Mouse (Mus musculus): ENCODE data around the gene Id1. TPM values are rescaled to one million over a fixed set of nuclear protein-coding genes. Genes with fewer than 3 reads are reported as not detected.
A peak's percentile ranks its signal among the peaks of the same experiment; 100 is the strongest.

Id1 gene
- total RNA-seq, 1 experiment: 122 TPM

DNA sequence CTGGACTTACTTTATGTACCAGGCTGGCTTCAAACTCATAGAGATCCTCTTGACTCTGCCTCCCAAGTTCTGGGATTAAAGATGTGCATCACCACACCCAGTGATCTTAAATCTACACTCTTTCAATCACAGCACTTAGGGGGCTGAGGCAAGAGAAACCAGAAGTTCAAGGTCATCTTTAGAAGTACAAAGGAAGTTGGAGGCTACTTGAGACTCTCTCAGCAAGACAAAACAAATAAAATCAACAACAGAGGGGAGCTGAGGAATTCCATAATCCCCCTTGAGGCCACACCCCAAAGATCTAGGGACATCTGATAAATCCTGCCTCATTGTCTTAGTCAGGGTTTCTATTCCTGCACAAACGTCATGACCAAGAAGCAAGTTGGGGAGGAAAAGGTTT is 36.2 kb downstream of the Id1 start:
- TF ChIP-seq HCFC1 (IDR thresholded peaks at IDR 0.05; ENCODE audit: borderline replicate concordance, insufficient read depth, low read length) (no peak), ZNF384 (IDR thresholded peaks at IDR 0.05; ENCODE audit: low read depth, low read length) (no peak), ZC3H11A (IDR thresholded peaks at IDR 0.05; ENCODE audit: borderline replicate concordance, low read depth, low read length) (no peak), MAFK (IDR thresholded peaks at IDR 0.05; ENCODE audit: insufficient read depth, low read depth, low read length) (no peak), CHD2 (IDR thresholded peaks at IDR 0.05; ENCODE audit: low read depth, low read length) (no peak)
- in situ Hi-C loops (cut with MboI; ENCODE audit: low sequenced_read_pairs in 2 of 2, unreplicated experiment in 2 of 2): no loop called here
- peaks cover 14 to 16% of the 10 kb centered on the region in 2 experiments for H3K4me1 ChIP-seq (ENCODE audit: control insufficient read depth in 2 of 2, insufficient read depth in 2 of 2, low read length in 2 of 2, poor library complexity in 1 of 2)
- no peak overlapping the region for H3K4me3 ChIP-seq (ENCODE audit: insufficient read depth in 1 of 2, low read depth in 1 of 2, low read length in 2 of 2, poor library complexity in 1 of 2, severe bottlenecking in 1 of 2)
- H3K27ac ChIP-seq (ENCODE audit: insufficient read depth, low read depth, low read length, poor library complexity, severe bottlenecking): no peak overlapping the region
- no peak overlapping the region for H3K9ac ChIP-seq (ENCODE audit: insufficient read depth, low read depth, low read length, poor library complexity, severe bottlenecking)
- DNase-seq (ENCODE audit: low read depth, low spot score): peak; percentile 42
- H3K36me3 ChIP-seq (ENCODE audit: control insufficient read depth, insufficient read depth, low read length, poor library complexity, severe bottlenecking): no peaks in the 10 kb centered on the region
- no peaks in the 10 kb centered on the region for H3K9me3 ChIP-seq (ENCODE audit: control insufficient read depth, insufficient read depth, low read depth, low read length)

- in situ Hi-C loops (cut with MboI; ENCODE audit: low sequenced_read_pairs in 2 of 2, unreplicated experiment in 2 of 2): no loop called here
- Histone ChIP-seq H3K36me3 (ENCODE audit: control insufficient read depth, insufficient read depth, low read length, poor library complexity, severe bottlenecking) (no peaks in the 10 kb centered on the region), H3K9ac (ENCODE audit: insufficient read depth, low read depth, low read length, poor library complexity, severe bottlenecking) (no peak overlapping the region), H3K9me3 (ENCODE audit: control insufficient read depth, insufficient read depth, low read depth, low read length) (no peaks in the 10 kb centered on the region), H3K27ac (ENCODE audit: insufficient read depth, low read depth, low read length, poor library complexity, severe bottlenecking) (no peak overlapping the region), H3K4me3 (ENCODE audit: insufficient read depth in 1 of 2, low read depth in 1 of 2, low read length in 2 of 2, poor library complexity in 1 of 2, severe bottlenecking in 1 of 2) (no peak overlapping the region), H3K4me1 (ENCODE audit: control insufficient read depth in 2 of 2, insufficient read depth in 2 of 2, low read length in 2 of 2, poor library complexity in 1 of 2) (peaks cover 12 to 14% of the 10 kb centered on the region in 2 experiments)
- DNase-seq (ENCODE audit: low read depth, low spot score): no peak
- TF ChIP-seq CHD2 (IDR thresholded peaks at IDR 0.05; ENCODE audit: low read depth, low read length) (no peak), ZC3H11A (IDR thresholded peaks at IDR 0.05; ENCODE audit: borderline replicate concordance, low read depth, low read length) (no peak), ZNF384 (IDR thresholded peaks at IDR 0.05; ENCODE audit: low read depth, low read length) (no peak), HCFC1 (IDR thresholded peaks at IDR 0.05; ENCODE audit: borderline replicate concordance, insufficient read depth, low read length) (no peak), MAFK (IDR thresholded peaks at IDR 0.05; ENCODE audit: insufficient read depth, low read depth, low read length) (no peak)
Observed at GRCm38 (mm10) chr2:152775357-152775756, 39.3 kb downstream of the Id1 start.

DNA sequence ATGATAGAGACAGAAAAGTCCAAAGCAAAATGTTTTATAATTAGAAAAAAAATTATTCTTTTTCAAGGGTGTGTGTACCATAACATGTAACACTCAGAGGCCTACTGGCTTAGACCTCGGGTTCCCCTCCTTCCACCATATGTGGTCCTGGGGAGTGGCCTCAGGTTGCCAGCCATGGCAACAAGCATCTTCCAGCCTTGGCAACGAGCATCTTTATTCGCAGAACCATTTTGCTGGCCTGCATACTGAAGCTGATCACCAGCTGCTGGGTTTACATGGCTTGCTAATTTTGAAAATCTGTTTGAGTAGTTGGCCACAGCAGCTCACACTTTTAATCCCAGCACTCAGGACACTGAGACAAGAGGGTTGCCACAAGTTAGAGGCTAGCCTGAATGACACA is 40.0 kb downstream of the Id1 start:
- Histone ChIP-seq H3K4me3 (ENCODE audit: insufficient read depth in 1 of 2, low read depth in 1 of 2, low read length in 2 of 2, poor library complexity in 1 of 2, severe bottlenecking in 1 of 2) (no peak overlapping the region), H3K36me3 (ENCODE audit: control insufficient read depth, insufficient read depth, low read length, poor library complexity, severe bottlenecking) (no peaks in the 10 kb centered on the region), H3K27ac (ENCODE audit: insufficient read depth, low read depth, low read length, poor library complexity, severe bottlenecking) (no peak overlapping the region), H3K4me1 (ENCODE audit: control insufficient read depth in 2 of 2, insufficient read depth in 2 of 2, low read length in 2 of 2, poor library complexity in 1 of 2) (peaks cover 12 to 14% of the 10 kb centered on the region in 2 experiments), H3K9ac (ENCODE audit: insufficient read depth, low read depth, low read length, poor library complexity, severe bottlenecking) (no peak overlapping the region), H3K9me3 (ENCODE audit: control insufficient read depth, insufficient read depth, low read depth, low read length) (no peaks in the 10 kb centered on the region)
- DNase-seq (ENCODE audit: low read depth, low spot score): no peak
- in situ Hi-C loops (cut with MboI; ENCODE audit: low sequenced_read_pairs in 2 of 2, unreplicated experiment in 2 of 2): no loop called here
- no peak for TF ChIP-seq ZNF384 (IDR thresholded peaks at IDR 0.05; ENCODE audit: low read depth, low read length)
- no peak for TF ChIP-seq HCFC1 (IDR thresholded peaks at IDR 0.05; ENCODE audit: borderline replicate concordance, insufficient read depth, low read length)
- TF ChIP-seq MAFK (IDR thresholded peaks at IDR 0.05; ENCODE audit: insufficient read depth, low read depth, low read length): no peak
- no peak for TF ChIP-seq CHD2 (IDR thresholded peaks at IDR 0.05; ENCODE audit: low read depth, low read length)
- TF ChIP-seq ZC3H11A (IDR thresholded peaks at IDR 0.05; ENCODE audit: borderline replicate concordance, low read depth, low read length): no peak

DNA sequence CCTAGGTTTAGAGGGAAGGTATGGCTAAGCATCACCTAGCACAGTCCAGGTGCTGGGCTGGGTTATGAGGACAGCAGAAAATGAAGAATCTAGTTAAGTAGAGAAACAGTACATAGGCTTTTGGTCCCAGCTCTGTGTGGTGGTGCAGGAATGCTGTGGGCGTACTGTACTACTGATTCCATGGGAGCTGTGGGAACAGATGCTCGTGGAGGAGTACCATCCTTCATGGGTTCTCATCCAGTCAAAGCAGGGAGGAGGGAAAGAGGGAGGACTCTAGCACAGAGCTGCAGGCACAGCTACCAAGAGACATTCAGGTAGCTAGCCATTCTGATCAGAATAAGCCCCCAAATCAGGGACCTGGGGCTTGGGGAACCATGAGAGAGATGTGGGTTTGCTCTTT is 40.4 kb downstream of the Id1 start:
- in situ Hi-C loops (cut with MboI; ENCODE audit: low sequenced_read_pairs in 2 of 2, unreplicated experiment in 2 of 2): no loop called here
- no peak overlapping the region for H3K9ac ChIP-seq (ENCODE audit: insufficient read depth, low read depth, low read length, poor library complexity, severe bottlenecking)
- TF ChIP-seq CHD2 (IDR thresholded peaks at IDR 0.05; ENCODE audit: low read depth, low read length) (no peak), ZNF384 (IDR thresholded peaks at IDR 0.05; ENCODE audit: low read depth, low read length) (no peak), ZC3H11A (IDR thresholded peaks at IDR 0.05; ENCODE audit: borderline replicate concordance, low read depth, low read length) (no peak), MAFK (IDR thresholded peaks at IDR 0.05; ENCODE audit: insufficient read depth, low read depth, low read length) (no peak), HCFC1 (IDR thresholded peaks at IDR 0.05; ENCODE audit: borderline replicate concordance, insufficient read depth, low read length) (no peak)
- H3K4me3 ChIP-seq (ENCODE audit: insufficient read depth in 1 of 2, low read depth in 1 of 2, low read length in 2 of 2, poor library complexity in 1 of 2, severe bottlenecking in 1 of 2): no peak overlapping the region
- H3K36me3 ChIP-seq (ENCODE audit: control insufficient read depth, insufficient read depth, low read length, poor library complexity, severe bottlenecking): no peaks in the 10 kb centered on the region
- H3K9me3 ChIP-seq (ENCODE audit: control insufficient read depth, insufficient read depth, low read depth, low read length): no peaks in the 10 kb centered on the region
- no peak overlapping the region for H3K27ac ChIP-seq (ENCODE audit: insufficient read depth, low read depth, low read length, poor library complexity, severe bottlenecking)
- no peak for DNase-seq (ENCODE audit: low read depth, low spot score)
- H3K4me1 ChIP-seq (ENCODE audit: control insufficient read depth in 2 of 2, insufficient read depth in 2 of 2, low read length in 2 of 2, poor library complexity in 1 of 2): peaks cover 11 to 16% of the 10 kb centered on the region in 2 experiments

DNA sequence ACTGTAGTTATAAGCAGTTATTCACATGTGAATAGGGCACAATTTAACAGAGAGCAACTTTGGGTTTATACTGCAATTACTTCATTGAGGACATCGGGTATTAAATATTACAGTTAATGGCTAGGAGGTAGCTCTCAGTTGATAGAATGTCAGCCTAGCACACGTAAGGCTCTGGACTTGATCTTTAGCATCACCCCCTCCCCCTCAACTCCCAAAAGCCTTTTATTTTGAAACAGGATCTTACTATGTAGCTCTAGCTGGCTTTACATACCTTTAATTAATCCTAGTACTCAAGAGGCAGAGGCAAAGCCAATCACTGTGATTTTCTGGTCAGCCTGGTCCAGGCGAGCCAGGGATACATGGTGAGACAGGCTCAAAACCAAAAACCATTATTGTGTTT is 41.0 kb downstream of the Id1 start:
- Histone ChIP-seq H3K9me3 (ENCODE audit: control insufficient read depth, insufficient read depth, low read depth, low read length) (no peaks in the 10 kb centered on the region), H3K9ac (ENCODE audit: insufficient read depth, low read depth, low read length, poor library complexity, severe bottlenecking) (no peak overlapping the region), H3K4me3 (ENCODE audit: insufficient read depth in 1 of 2, low read depth in 1 of 2, low read length in 2 of 2, poor library complexity in 1 of 2, severe bottlenecking in 1 of 2) (no peak overlapping the region), H3K27ac (ENCODE audit: insufficient read depth, low read depth, low read length, poor library complexity, severe bottlenecking) (no peak overlapping the region), H3K4me1 (ENCODE audit: control insufficient read depth in 2 of 2, insufficient read depth in 2 of 2, low read length in 2 of 2, poor library complexity in 1 of 2) (peaks cover 5 to 12% of the 10 kb centered on the region in 2 experiments; a peak in 3 of 4 replicates), H3K36me3 (ENCODE audit: control insufficient read depth, insufficient read depth, low read length, poor library complexity, severe bottlenecking) (no peaks in the 10 kb centered on the region)
- no peak for DNase-seq (ENCODE audit: low read depth, low spot score)
- TF ChIP-seq ZC3H11A (IDR thresholded peaks at IDR 0.05; ENCODE audit: borderline replicate concordance, low read depth, low read length): no peak
- TF ChIP-seq ZNF384 (IDR thresholded peaks at IDR 0.05; ENCODE audit: low read depth, low read length): no peak
- TF ChIP-seq MAFK (IDR thresholded peaks at IDR 0.05; ENCODE audit: insufficient read depth, low read depth, low read length): no peak
- in situ Hi-C loops (cut with MboI; ENCODE audit: low sequenced_read_pairs in 2 of 2, unreplicated experiment in 2 of 2): no loop called here
